Comparison of ENCODE assay signal across 8 mouse cellular contexts in genomic region chr11:75588285-75588941, GRCm38 (mm10). TPM values are rescaled to one million over a fixed set of nuclear protein-coding genes. Genes with fewer than 3 reads are reported as not detected.
A peak's percentile ranks its signal among the peaks of the same experiment; 100 is the strongest.
DNase-seq lines count a peak whose midpoint lies in the region; ATAC-seq and TF ChIP-seq lines count a peak whose summit lies in the region.

No protein-coding gene starts in this region.

- TF ChIP-seq POLR2A in ES-Bruce4 (IDR thresholded peaks at IDR 0.05; ENCODE audit: insufficient read depth, low read length) = no peak

- peak overlapping the region; percentile 74 for H3K9ac ChIP-seq in ES-Bruce4 (ENCODE audit: low read depth, poor library complexity, severe bottlenecking)
- H3K9ac ChIP-seq in forebrain, embryonic 11.5 days (ENCODE audit: low read length) = peak overlapping the region; percentile 88
- H3K9ac ChIP-seq in limb, embryonic 12.5 days (replicated peaks) = peak overlapping the region; percentile 97
- H3K9ac ChIP-seq in midbrain, embryonic 12.5 days (replicated peaks) = peak overlapping the region; percentile 98

- no peaks in the 10 kb centered on the region for H3K9me3 ChIP-seq in ES-Bruce4 (replicated peaks; ENCODE audit: control insufficient read depth, insufficient read depth, low read length, poor library complexity, severe bottlenecking)
- no peaks in the 10 kb centered on the region for H3K9me3 ChIP-seq in forebrain, embryonic 11.5 days (ENCODE audit: control insufficient read depth, low read length)
- no peaks in the 10 kb centered on the region for H3K9me3 ChIP-seq in limb, embryonic 12.5 days
- no peaks in the 10 kb centered on the region for H3K9me3 ChIP-seq in midbrain, embryonic 12.5 days

- DNase-seq in frontal cortex, postnatal 25 days (ENCODE audit: low spot score in 2 of 2) = no peak
- no peak for DNase-seq in forebrain, embryonic 11.5 days (ENCODE audit: low spot score)
- DNase-seq in cerebellum, adult 11-12 months = no peak
- no peak for DNase-seq in spleen, postnatal 14 days (ENCODE audit: low spot score in 2 of 2)

- peak; percentile 40; the same call in 1 of the 2 replicates for ATAC-seq in frontal cortex, adult (ENCODE audit: low TSS enrichment)
- peak; percentile 80 for ATAC-seq in forebrain, embryonic 11.5 days (replicated peaks; ENCODE audit: low FRiP score)
- peak; percentile 57 for ATAC-seq in limb, embryonic 12.5 days (ENCODE audit: insufficient number of reproducible peaks, insufficient read depth, low FRiP score, low TSS enrichment, low read depth)
- peak; percentile 84 for ATAC-seq in midbrain, embryonic 12.5 days (ENCODE audit: low FRiP score, low read depth)

- H3K4me1 ChIP-seq in ES-Bruce4 (ENCODE audit: control insufficient read depth, insufficient read depth, low read length) = no peaks in the 10 kb centered on the region
- peaks cover 3% of the 10 kb centered on the region; the same call in 1 of the 2 replicates for H3K4me1 ChIP-seq in forebrain, embryonic 11.5 days (replicated peaks; ENCODE audit: control insufficient read depth, insufficient read depth, low read length)
- H3K4me1 ChIP-seq in limb, embryonic 12.5 days (replicated peaks) = peaks cover 20% of the 10 kb centered on the region
- peaks cover 21% of the 10 kb centered on the region for H3K4me1 ChIP-seq in midbrain, embryonic 12.5 days

- peak overlapping the region; percentile 76 for H3K4me3 ChIP-seq in ES-Bruce4 (ENCODE audit: low read depth, low read length)
- H3K4me3 ChIP-seq in forebrain, embryonic 11.5 days (ENCODE audit: low read depth, low read length) = peak overlapping the region; percentile 95
- peak overlapping the region; percentile 95 for H3K4me3 ChIP-seq in limb, embryonic 12.5 days (replicated peaks)
- peak overlapping the region; percentile 95 for H3K4me3 ChIP-seq in midbrain, embryonic 12.5 days

- no peaks in the 10 kb centered on the region for H3K36me3 ChIP-seq in ES-Bruce4 (ENCODE audit: control insufficient read depth, insufficient read depth, low read length, poor library complexity, severe bottlenecking)
- H3K36me3 ChIP-seq in forebrain, embryonic 11.5 days (ENCODE audit: control insufficient read depth, insufficient read depth, low read length) = no peaks in the 10 kb centered on the region; the same call in none of the 2 replicates
- H3K36me3 ChIP-seq in limb, embryonic 12.5 days = peaks cover 15% of the 10 kb centered on the region
- peaks cover 16% of the 10 kb centered on the region for H3K36me3 ChIP-seq in midbrain, embryonic 12.5 days

- H3K27me3 ChIP-seq in ES-Bruce4 (ENCODE audit: control insufficient read depth, insufficient read depth, low read length, poor library complexity, severe bottlenecking) = no peaks in the 10 kb centered on the region
- H3K27me3 ChIP-seq in forebrain, embryonic 11.5 days (ENCODE audit: control insufficient read depth, insufficient read depth, low read length) = no peaks in the 10 kb centered on the region
- H3K27me3 ChIP-seq in limb, embryonic 12.5 days = no peaks in the 10 kb centered on the region
- no peaks in the 10 kb centered on the region for H3K27me3 ChIP-seq in midbrain, embryonic 12.5 days

- WGBS in forebrain, embryonic 11.5 days = 1% methylated on average over 36 of the region's 37 CpGs
- 1% methylated on average over 37 of the region's 37 CpGs for WGBS in limb, embryonic 12.5 days
- WGBS in midbrain, embryonic 12.5 days = under 1% methylated on average over 37 of the region's 37 CpGs

- H3K4me2 ChIP-seq in forebrain, embryonic 11.5 days (ENCODE audit: low read depth, low read length, severe bottlenecking) = peak overlapping the region; percentile 76
- peak overlapping the region; percentile 95 for H3K4me2 ChIP-seq in limb, embryonic 12.5 days
- H3K4me2 ChIP-seq in midbrain, embryonic 12.5 days (replicated peaks) = peak overlapping the region; percentile 94

- no peak for TF ChIP-seq EP300 in ES-Bruce4 (IDR thresholded peaks at IDR 0.05; ENCODE audit: insufficient read depth, low read depth, low read length)

- no peak for TF ChIP-seq CTCF in ES-Bruce4 (IDR thresholded peaks at IDR 0.05; ENCODE audit: low read depth, low read length)

- H3K27ac ChIP-seq in ES-Bruce4 (ENCODE audit: insufficient read depth, low read length) = no peak overlapping the region
- peak overlapping the region; percentile 54 for H3K27ac ChIP-seq in forebrain, embryonic 11.5 days (ENCODE audit: low read depth, low read length)
- peak overlapping the region; percentile 87 for H3K27ac ChIP-seq in limb, embryonic 12.5 days
- H3K27ac ChIP-seq in midbrain, embryonic 12.5 days (replicated peaks) = peak overlapping the region; percentile 91

RNA-seq across cellular contexts. Expression of gene Pitpna, which starts 0.5 kb away (rescaled TPM):
- polyA plus RNA-seq in ES-Bruce4 (2011; ENCODE audit: insufficient read depth, insufficient read length, low read depth, missing spikeins) = 70.5 and 71.4 TPM in 2 replicates
- 79.5 and 88.5 TPM in 2 replicates for polyA plus RNA-seq in forebrain, embryonic 11.5 days (2014; fragmentation: Nextera tagmentation; extraction: Ambion mirVana)
- 80.8 and 89.5 TPM in 2 replicates for polyA plus RNA-seq in limb, embryonic 12.5 days (2016; fragmentation: Nextera tagmentation; extraction: Ambion mirVana)
- 107 and 114 TPM in 2 replicates for polyA plus RNA-seq in midbrain, embryonic 12.5 days (2016; fragmentation: Nextera tagmentation; extraction: Ambion mirVana)

RNA-seq across cellular contexts. Expression of gene Inpp5k, which starts 42.4 kb away (rescaled TPM):
- polyA plus RNA-seq in ES-Bruce4 (2011; ENCODE audit: insufficient read depth, insufficient read length, low read depth, missing spikeins) = 20.5 and 22.6 TPM in 2 replicates
- 20.8 and 24.6 TPM in 2 replicates for polyA plus RNA-seq in forebrain, embryonic 11.5 days (2014; fragmentation: Nextera tagmentation; extraction: Ambion mirVana)
- polyA plus RNA-seq in limb, embryonic 12.5 days (2016; fragmentation: Nextera tagmentation; extraction: Ambion mirVana) = 18.6 and 20.1 TPM in 2 replicates
- 27.2 and 28.4 TPM in 2 replicates for polyA plus RNA-seq in midbrain, embryonic 12.5 days (2016; fragmentation: Nextera tagmentation; extraction: Ambion mirVana)

RNA-seq across cellular contexts. Expression of gene Slc43a2, which starts 56.9 kb away (rescaled TPM):
- polyA plus RNA-seq in ES-Bruce4 (2011; ENCODE audit: insufficient read depth, insufficient read length, low read depth, missing spikeins) = 11.3 and 17.5 TPM in 2 replicates
- polyA plus RNA-seq in forebrain, embryonic 11.5 days (2014; fragmentation: Nextera tagmentation; extraction: Ambion mirVana) = 5.5 and 7.5 TPM in 2 replicates
- 3.7 and 4.2 TPM in 2 replicates for polyA plus RNA-seq in limb, embryonic 12.5 days (2016; fragmentation: Nextera tagmentation; extraction: Ambion mirVana)
- polyA plus RNA-seq in midbrain, embryonic 12.5 days (2016; fragmentation: Nextera tagmentation; extraction: Ambion mirVana) = 12.7 and 15.4 TPM in 2 replicates
